Mouse (Mus musculus) small intestine, adult 2 months (tissue): ENCODE results near the gene Mtr. TPM values are rescaled to one million over a fixed set of nuclear protein-coding genes. Genes with fewer than 3 reads are reported as not detected.

ENCODE experiments used
- H3K27ac ChIP-seq: fragments of 200-500 bp; 2 replicates; pipeline ENCODE4 v1.5.1; 2012; ENCODE audit warnings: low read depth, low read length, control low read depth, inconsistent platforms; ENCODE audit not compliant: insufficient read depth
- H3K27me3 ChIP-seq: fragments of 200-500 bp; 2 replicates; pipeline ENCODE4 v1.6.1; 2012; ENCODE audit warnings: mild to moderate bottlenecking, moderate library complexity, low read length, inconsistent platforms; ENCODE audit not compliant: control insufficient read depth, insufficient read depth
- H3K36me3 ChIP-seq: fragments of 200-500 bp; 2 replicates; pipeline ENCODE4 v1.6.1; 2012; ENCODE audit warnings: mild to moderate bottlenecking, low read length, control low read depth, inconsistent platforms; ENCODE audit not compliant: control insufficient read depth, insufficient read depth
- H3K4me1 ChIP-seq: fragments of 200-500 bp; 2 replicates; pipeline ENCODE4 v1.6.1; 2012; ENCODE audit warnings: low read length, inconsistent platforms, mixed read lengths; ENCODE audit not compliant: control insufficient read depth, insufficient read depth, insufficient read length
- H3K4me3 ChIP-seq: fragments of 200-500 bp; 2 replicates; pipeline ENCODE4 v1.5.1; 2012; ENCODE audit warnings: low read depth, mild to moderate bottlenecking, control low read depth, inconsistent platforms, low read length, moderate library complexity
- CTCF ChIP-seq: fragments of 200-500 bp; IDR thresholded peaks from 2 replicates; pipeline ENCODE4 v1.5.1; 2012; ENCODE audit warnings: low read depth, mild to moderate bottlenecking, control low read depth, inconsistent platforms, low read length, moderate library complexity, mixed read lengths; ENCODE audit not compliant: insufficient replicate concordance, insufficient read length; ENCODE audit errors: extremely low read depth
- POLR2A ChIP-seq: fragments of 200-500 bp; IDR thresholded peaks from 2 replicates; pipeline ENCODE4 v1.6.1; 2012; ENCODE audit warnings: low read depth, mild to moderate bottlenecking, control low read depth, inconsistent platforms, low read length, moderate library complexity
- WGBS: fragments of 180-500 bp; shearing (Covaris S2); methylation state at CpG from one replicate; pipeline ENCODE4 v1.1.7; 2018; 5-methylcytosine and 5-hydroxymethylcytosine counted together
- polyA plus RNA-seq: library from polyadenylated mRNA; depleted of rRNA; stranded (reverse); fragments of >200 nt; gene quantifications from 2 replicates; pipeline ENCODE4 v1.2.3, GENCODE M21; 2012

Mtr gene
- polyA plus RNA-seq, 1 experiment = 2.0 TPM

GRCm38 (mm10) chr13:12200372-12200771 is 57.5 kb downstream of the Mtr start:
- 68% methylated on average over 5 of the region's 5 CpGs for WGBS
- H3K27me3 ChIP-seq = no peaks in the 10 kb centered on the region

GRCm38 (mm10) chr13:12198486-12198885 is 59.4 kb downstream of the Mtr start:
- TF ChIP-seq CTCF (no peak), POLR2A (no peak)
- Histone ChIP-seq H3K4me1 (no peaks in the 10 kb centered on the region), H3K27me3 (no peaks in the 10 kb centered on the region), H3K36me3 (peaks cover 17% of the 10 kb centered on the region), H3K27ac (no peak overlapping the region), H3K4me3 (no peak overlapping the region)
- WGBS = 85% methylated on average over 2 of the region's 2 CpGs

More at GRCm38 (mm10) chr13:12200372-12200771, 57.5 kb downstream of the Mtr start:
- Histone ChIP-seq H3K4me1 (no peaks in the 10 kb centered on the region), H3K4me3 (no peak overlapping the region), H3K36me3 (peaks cover 17% of the 10 kb centered on the region), H3K27ac (no peak overlapping the region)
- TF ChIP-seq POLR2A (no peak), CTCF (no peak)

- no peak overlapping the region for H3K4me3 ChIP-seq
- H3K27me3 ChIP-seq = no peaks in the 10 kb centered on the region
- H3K27ac ChIP-seq = no peak overlapping the region
- no peaks in the 10 kb centered on the region for H3K4me1 ChIP-seq
- H3K36me3 ChIP-seq = peaks cover 17% of the 10 kb centered on the region
- 74% methylated on average over 4 of the region's 4 CpGs for WGBS
- no peak for TF ChIP-seq CTCF
- no peak for TF ChIP-seq POLR2A
Measured at GRCm38 (mm10) chr13:12196861-12197260, 61.1 kb downstream of the Mtr start.

GRCm38 (mm10) chr13:12196012-12196411 is 61.9 kb downstream of the Mtr start:
- TF ChIP-seq POLR2A (no peak), CTCF (no peak)
- Histone ChIP-seq H3K4me3 (no peak overlapping the region), H3K4me1 (no peaks in the 10 kb centered on the region), H3K27me3 (no peaks in the 10 kb centered on the region), H3K36me3 (peaks cover 17% of the 10 kb centered on the region), H3K27ac (no peak overlapping the region)
- 91% methylated on average over 3 of the region's 3 CpGs for WGBS

- no peak overlapping the region for H3K4me3 ChIP-seq
- peaks cover 16% of the 10 kb centered on the region for H3K36me3 ChIP-seq
- no peaks in the 10 kb centered on the region for H3K27me3 ChIP-seq
- H3K27ac ChIP-seq = no peak overlapping the region
- no peak for TF ChIP-seq CTCF
- no peak for TF ChIP-seq POLR2A
- H3K4me1 ChIP-seq = no peaks in the 10 kb centered on the region
- WGBS = 79% methylated on average over 12 of the region's 12 CpGs
Measured at GRCm38 (mm10) chr13:12194942-12195662, 62.8 kb downstream of the Mtr start.

GRCm38 (mm10) chr13:12189219-12189618 is 68.7 kb downstream of the Mtr start:
- 97% methylated on average over 11 of the region's 11 CpGs for WGBS
- no peak overlapping the region for H3K27ac ChIP-seq
- H3K4me3 ChIP-seq = no peak overlapping the region
- H3K4me1 ChIP-seq = no peaks in the 10 kb centered on the region
- no peaks in the 10 kb centered on the region for H3K27me3 ChIP-seq
- no peak for TF ChIP-seq POLR2A
- TF ChIP-seq CTCF = no peak
- peaks cover 6% of the 10 kb centered on the region for H3K36me3 ChIP-seq

- peaks cover 6% of the 10 kb centered on the region for H3K36me3 ChIP-seq
- no peaks in the 10 kb centered on the region for H3K27me3 ChIP-seq
- no peak overlapping the region for H3K4me3 ChIP-seq
- H3K27ac ChIP-seq = no peak overlapping the region
- 91% methylated on average over 11 of the region's 11 CpGs for WGBS
- TF ChIP-seq CTCF (no peak), POLR2A (no peak)
- no peaks in the 10 kb centered on the region for H3K4me1 ChIP-seq
Measured at GRCm38 (mm10) chr13:12188804-12189203, 69.1 kb downstream of the Mtr start.
